Mouse (Mus musculus): ENCODE results near the gene Gls2.

DNA sequence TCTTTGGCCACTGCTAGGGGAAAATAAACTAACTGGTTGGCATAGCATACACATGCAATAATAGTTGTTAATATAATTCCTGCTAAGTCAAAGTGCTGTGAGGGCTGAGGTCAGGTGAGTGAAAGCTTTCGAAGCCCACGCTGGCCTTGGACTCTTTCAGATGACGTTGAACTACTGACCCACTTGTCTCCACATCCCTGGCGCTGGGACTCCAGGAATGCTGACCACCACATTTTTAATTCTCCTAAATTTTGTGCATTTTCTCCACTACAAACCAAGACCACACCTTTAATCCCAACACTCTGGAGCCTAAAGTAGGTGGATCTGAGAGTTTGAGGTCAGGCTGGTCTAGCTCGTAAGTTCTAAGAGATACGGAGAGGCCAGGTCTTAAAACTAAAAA lies 1.1 kb upstream of the Gls2 start:
- TF ChIP-seq CTCF (IDR thresholded peaks at IDR 0.05; ENCODE audit: low read depth) (no peak), EP300 (IDR thresholded peaks at IDR 0.05; ENCODE audit: low read depth) (no peak)

Measured in heart, postnatal 0 days (tissue).